Mouse (Mus musculus) CH12F3 (cell line): ENCODE data around the gene Secisbp2.
"Not testable (repeated sequence)": the region's sequence is repeated elsewhere in the genome, so short reads cannot be mapped to it uniquely, and the experiment has no call there.

ENCODE experiments used
- in situ Hi-C: fragments of 300-500 bp; cut with MboI; formaldehyde crosslinking; loops from 2 replicates; pipeline ENCODE4 v1.14.3; 2020; ENCODE audit warnings: low sequenced_read_pairs

Secisbp2 gene

DNA sequence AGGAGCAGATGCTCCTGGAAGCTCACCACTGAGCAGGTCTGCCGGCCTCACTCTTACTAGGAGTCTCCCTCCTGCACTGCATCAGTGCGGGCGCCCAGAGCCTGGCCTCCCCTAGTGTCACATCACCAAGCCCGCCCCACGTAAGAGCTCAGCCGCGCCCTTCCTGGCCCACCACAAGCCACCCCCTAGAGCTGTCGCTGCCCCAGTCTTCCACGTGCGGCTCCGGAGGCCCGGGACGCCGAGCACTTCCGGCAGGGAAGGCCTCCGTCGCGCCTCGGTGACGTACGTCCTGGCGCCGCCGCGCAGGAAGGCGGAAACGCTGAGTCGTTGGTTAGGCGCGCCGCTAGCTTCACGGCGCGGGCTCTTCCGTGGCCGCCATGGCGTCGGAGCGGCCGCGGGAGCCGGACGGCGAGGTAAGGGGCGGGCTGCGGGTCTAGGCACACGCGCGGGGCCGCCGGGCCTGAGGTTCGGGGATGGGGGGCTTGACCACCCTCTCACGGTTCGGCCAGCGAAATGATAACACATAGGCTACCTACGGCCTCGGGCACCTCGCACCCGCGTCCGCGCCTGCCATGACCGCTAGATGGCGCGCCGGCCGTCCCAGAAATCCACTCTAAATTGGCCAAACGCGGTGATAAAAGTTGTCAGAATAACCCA lies at the start of gene Secisbp2:
Secisbp2 (plus strand) TSS at position 290 of the 657 bp plus-strand sequence.
- in situ Hi-C loops: no loop called here

DNA sequence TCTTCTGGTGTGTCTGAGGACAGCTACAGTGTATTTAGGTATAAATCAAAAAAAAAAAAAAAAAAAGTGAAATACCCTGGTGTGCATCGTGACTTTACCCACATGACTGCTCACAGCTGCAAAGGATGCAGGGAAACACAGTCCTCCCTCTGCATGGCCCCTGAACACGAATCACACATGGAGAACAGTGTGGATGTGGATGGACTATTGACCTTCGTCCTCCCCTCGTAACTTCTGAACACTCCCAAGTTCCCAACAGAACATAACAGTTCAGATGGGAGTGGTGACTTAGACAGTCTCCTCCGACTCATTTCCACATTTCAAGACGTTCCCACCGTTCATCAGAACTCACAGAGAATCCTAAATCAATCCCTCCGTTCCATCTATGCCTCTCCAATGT lies 48.7 kb upstream of the Secisbp2 start:
- in situ Hi-C loops: loop anchor here (25.0 kb wide), 1 partner anchor 640 kb away; no protein-coding TSS in a partner anchor

DNA sequence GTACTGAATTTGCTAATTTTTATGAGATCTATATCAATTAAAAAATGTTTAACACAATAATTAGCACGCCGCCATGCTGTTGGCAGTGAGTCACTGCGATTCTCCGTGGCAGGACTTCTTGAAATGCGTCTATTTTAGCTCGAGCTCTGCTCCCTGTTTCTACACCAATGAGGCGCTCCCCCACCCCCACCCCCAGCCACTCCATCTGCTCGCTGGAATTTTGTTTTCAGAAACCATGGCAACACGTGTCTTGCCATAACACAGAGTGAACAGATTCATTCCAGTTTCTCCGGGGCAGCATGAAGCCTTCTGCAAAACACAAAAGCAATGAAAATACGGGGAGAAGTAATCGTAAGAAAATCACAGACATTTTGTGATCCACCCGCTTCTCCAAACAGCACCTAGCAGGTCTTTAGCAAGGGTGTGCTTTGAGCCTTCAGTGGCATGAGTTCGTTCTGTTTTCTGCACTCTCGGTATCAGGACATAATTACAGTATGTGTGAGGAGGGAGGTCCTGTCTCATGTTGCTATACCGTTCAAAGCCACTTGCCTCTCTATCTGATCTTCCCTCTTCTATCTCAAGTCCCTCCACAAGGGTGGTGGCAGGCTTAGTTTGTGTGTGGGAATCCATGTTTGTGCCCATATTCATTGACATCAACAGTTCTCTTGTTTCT lies 48.1 kb upstream of the Secisbp2 start:
- in situ Hi-C loops: loop anchor here (25.0 kb wide), 1 partner anchor 641 kb away; no protein-coding TSS in a partner anchor

DNA sequence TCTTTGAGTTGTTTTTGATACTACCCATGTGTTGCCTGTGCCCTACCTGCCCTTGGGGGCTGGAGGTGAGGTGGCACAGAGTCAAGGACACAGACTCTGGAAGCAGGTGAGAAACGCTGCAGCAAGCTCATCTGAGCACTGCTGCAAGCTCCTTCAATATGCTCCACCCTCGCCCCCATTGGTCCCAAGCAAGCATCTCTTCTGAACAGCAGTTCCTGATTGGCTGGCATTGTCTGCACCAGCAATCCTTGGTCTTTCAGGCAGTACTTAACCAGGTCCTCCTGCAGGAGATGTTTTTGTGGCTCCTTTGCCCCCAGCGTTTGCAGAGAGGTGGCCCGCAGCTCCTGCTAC lies 47.6 kb upstream of the Secisbp2 start:
- in situ Hi-C loops: loop anchor here (25.0 kb wide), 1 partner anchor 642 kb away; no protein-coding TSS in a partner anchor

DNA sequence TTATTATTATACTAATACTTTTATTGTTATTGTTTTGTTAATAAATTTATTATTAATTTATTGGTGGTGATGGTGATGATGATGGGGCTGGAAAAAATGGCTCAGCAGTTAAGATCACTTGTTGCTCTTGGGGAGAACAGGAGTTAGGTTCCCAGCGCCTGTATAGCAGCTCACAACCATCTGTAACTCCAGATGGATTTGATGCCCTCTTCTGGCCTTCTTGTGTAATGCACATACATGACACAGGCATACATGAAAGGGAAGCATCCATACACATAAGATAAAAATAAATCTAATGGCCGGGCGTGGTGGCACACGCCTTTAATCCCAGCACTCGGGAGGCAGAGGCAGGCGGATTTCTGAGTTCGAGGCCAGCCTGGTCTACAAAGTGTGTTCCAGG lies 42.3 kb upstream of the Secisbp2 start:
- in situ Hi-C loops: loop anchor here (25.0 kb wide), 1 partner anchor 647 kb away; no protein-coding TSS in a partner anchor

DNA sequence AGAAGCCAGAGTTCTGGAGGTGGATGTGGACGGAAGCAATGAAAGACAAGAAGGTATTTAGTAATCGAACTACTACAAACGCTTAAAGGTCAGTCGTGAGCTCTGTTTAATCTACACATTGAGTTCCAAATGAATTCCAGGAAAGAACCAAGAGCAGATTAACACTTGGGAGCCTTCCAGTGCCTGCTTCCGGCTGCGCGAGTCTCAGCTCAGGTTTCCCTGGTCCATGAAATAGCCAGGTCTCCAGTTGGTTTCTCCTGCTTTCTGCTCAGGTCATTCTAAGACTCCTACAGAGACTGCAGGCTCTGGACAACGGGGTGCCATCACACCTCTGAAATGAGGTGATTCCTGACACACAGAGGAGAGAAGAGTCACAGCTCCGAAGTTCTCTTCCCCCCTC lies 40.4 kb upstream of the Secisbp2 start:
- in situ Hi-C loops: loop anchor here (25.0 kb wide), 1 partner anchor 649 kb away; no protein-coding TSS in a partner anchor

DNA sequence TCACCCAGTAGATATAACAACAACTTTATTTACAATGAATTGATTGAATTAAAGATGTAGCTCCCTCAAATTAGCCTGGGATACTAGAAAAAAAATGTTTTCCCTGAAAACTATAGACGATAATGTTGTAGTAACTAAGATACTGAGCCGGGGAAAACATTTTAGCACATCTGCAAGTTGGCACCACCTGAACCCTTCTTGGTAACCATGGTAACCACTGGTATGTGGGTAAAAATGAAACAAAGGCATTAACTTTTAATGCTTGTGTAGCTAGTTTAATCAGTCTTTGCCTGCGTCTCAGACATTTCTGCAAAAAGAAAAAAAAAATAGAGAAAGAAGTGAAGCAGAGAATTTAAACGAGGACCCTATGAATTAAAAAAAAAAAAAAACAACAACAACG lies 40.0 kb upstream of the Secisbp2 start:
- in situ Hi-C loops: loop anchor here (25.0 kb wide), 1 partner anchor 649 kb away; no protein-coding TSS in a partner anchor

DNA sequence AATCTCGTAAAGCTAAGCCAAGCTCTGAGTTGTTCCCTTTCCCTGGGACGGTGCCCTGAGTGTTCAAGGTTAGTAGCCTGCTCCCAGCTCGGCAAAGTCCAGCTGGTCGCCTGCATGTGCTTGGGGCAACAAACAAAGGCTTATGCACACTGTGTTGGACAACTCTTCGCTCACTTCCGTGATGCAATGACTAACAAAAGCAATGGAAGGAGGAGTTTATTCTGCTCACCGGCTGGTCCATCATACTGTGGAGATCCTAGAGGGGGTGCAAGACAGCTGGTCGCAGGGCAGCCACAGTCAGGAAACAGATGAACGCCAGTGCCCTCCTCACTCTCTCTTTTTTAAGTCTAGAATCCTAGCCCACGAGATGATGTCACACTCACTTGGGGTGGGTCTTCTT lies 35.7 kb upstream of the Secisbp2 start:
- in situ Hi-C loops: loop anchor here (25.0 kb wide), 1 partner anchor 654 kb away; no protein-coding TSS in a partner anchor

DNA sequence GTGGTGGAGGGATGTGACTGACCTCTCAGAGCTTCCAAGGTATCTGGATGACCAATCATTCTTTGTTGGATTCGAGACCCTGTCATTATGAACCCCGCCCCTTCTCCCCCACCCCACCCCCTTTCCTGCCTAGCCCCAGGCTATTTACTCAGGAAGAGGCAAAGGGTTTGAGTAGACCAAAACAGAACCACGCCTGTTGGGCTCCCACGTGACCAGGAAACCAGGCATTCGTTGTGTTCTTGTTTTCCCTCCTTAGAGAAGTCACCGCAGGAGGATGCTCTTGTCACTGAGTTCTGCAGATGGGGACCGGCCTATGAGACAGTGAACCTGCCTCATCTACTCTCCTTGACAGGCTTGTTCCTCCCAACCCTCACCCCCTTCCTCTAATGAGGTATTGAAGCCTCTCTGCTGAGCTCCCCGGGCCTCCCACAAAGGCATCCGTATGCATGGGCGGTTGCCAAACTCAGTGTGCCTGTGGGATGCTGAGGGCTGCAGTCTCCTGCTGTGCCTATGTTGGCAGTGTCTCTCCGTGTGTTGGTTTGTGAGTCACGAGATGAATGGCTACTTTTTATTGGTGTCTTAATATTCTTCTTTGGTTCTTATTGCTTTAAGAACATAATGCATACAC lies 35.0 kb upstream of the Secisbp2 start:
- in situ Hi-C loops: loop anchor here (25.0 kb wide), 1 partner anchor 654 kb away; no protein-coding TSS in a partner anchor

DNA sequence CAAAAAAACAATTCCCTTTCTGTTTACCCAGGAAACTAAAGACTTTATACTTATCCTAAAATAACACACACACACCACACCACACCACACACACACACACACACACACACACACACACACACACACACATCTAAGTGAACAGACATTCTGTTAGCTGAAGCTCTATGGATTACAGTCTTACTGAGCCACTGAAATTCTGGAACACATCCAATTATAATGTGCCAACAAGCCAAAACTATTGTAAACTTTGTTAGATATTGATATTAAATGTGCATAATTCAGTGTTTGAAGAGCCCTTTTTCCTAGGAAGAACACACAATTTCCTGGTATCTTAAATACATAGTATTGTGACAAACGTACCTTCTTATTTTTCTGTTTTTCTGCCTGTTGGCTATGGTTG lies 34.2 kb upstream of the Secisbp2 start:
- in situ Hi-C loops: loop anchor here (25.0 kb wide), 1 partner anchor 655 kb away; no protein-coding TSS in a partner anchor

DNA sequence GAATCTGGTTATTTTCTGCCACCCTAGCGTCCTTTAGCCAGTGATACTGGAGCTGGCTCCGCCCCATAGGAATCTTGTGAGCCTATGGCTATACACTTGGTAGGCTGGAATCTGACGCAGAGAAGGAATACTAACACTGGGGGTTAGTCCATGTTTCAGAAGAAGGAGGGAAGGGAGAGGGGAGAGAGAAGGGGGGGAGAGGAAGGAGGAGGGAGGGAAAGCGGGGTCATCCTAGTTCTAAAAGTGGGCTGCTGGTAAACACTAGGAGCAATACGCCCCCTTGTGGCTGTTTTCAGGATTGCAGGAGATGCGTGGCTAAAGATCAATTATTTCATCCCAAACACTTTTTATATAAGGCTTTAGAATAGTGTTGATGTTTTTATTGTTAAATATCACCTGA lies 33.6 kb upstream of the Secisbp2 start:
- in situ Hi-C loops: loop anchor here (25.0 kb wide), 1 partner anchor 656 kb away; no protein-coding TSS in a partner anchor

DNA sequence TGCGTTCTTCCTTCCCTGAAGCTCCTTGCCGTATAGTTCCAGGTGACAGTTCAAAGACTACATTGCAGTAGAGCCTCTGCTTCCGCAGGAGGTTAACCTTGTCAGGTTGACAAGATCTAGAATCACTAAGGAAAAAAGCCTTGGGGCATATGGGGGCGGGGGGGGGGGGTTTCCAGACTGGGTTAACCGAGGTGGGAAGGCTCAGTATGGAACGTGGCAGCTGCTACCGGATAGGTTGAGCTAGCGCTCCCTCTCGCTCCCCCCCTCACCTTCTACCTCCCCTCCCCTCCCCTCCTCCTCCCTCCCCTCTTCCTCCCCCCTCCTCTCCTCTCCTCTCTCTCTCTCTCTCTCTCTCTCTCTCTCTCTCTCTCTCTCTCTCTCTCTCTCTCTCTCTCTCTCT lies 32.9 kb upstream of the Secisbp2 start:
- in situ Hi-C loops: loop anchor here (25.0 kb wide), 1 partner anchor 656 kb away; no protein-coding TSS in a partner anchor

DNA sequence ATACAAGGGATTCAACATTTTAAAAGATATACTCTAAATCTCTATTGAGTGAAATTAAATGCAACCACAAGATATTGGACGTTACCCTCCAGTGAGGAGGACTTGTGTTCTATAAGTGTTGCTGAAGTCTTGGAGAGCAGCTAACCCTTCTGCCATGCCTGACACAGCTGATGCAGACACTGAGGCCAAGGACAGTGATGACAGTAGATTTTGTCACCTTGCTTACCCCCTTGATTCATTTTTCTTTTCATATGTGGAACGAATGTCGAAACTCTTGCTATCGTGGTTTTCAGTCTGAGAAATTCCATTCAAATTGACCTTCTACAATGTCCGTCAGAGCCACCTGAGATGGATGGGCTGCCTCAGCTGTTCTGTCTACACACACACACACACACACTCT lies 28.9 kb upstream of the Secisbp2 start:
- in situ Hi-C loops: loop anchor here (25.0 kb wide), 1 partner anchor 660 kb away; no protein-coding TSS in a partner anchor

DNA sequence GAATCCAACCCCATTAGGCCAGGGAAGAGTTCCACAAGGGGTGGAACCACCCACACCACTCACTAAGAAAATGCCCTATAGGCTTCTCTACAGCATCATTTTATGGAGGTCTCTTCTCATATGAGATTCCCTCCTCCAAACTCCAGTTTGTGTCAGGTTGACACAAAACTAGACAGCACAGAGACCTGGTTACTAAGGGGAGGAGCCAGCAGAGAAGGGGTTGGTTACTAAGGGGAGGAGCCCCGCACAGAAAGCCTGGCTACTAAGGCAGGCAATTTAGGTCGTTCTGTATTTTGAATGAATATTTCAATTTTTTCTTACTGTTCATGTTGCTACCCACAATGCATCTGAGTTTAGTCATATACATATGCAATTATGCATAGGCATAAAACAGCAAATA lies 27.8 kb upstream of the Secisbp2 start:
- in situ Hi-C loops: loop anchor here (25.0 kb wide), 1 partner anchor 661 kb away; no protein-coding TSS in a partner anchor

DNA sequence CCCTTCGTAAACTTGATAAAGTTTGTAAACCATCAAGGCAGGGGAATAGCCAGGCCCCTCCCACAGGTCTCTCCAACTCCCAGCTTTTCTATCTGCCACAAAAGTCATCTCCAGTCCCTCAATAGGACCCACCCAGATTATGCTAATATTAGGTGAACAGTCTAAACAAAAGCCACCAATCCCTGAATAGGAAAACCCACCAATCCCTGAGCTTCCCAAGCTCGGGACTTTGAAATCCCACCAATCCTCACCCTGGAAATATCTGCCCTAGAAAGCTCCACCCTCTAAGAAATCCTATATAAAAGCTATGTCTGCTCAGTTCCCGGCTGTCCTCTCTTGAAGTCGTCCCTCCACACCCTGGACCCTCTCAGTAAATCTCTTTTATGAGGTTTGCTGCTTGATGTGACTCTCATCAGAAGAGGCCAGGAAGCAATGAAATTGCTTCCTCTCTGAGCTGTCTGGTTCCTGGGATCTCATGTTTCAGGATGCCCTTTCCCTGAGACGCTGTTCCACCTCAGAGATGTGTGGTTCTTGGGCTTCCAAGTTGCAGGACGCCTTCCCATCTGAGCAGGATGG lies 23.1 kb upstream of the Secisbp2 start:
- in situ Hi-C loops: no loop called here

DNA sequence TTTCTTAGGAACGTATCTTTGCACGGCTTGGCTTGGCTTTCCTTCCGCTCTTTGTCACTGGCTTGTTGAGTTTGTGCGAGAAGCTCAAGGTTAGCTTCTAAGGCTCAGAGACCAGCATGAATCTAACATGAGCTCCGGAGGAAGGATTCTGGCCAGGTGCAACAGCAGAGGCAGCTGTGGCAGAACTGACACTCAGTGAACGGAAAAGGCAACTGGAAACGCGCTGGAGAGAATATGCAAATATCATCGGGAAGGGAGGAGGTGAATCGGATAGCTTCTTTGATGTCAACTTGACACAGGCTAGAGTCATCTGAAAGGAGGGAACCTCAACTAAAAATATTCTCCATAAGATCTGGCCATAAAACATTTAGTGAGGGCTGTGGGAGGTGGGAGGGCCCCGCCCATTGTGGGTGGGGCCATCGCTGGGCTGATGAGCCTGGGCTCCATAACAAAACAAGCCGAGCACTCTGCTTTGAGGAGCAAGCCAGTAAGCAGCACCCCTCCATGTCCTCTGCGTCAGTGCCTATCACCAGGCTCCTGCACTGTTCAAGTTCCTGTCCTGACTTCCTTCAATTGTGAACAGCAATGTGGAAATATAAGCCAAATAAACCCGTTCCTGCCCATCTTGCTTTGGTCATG lies 20.0 kb upstream of the Secisbp2 start:
- in situ Hi-C loops: no loop called here

DNA sequence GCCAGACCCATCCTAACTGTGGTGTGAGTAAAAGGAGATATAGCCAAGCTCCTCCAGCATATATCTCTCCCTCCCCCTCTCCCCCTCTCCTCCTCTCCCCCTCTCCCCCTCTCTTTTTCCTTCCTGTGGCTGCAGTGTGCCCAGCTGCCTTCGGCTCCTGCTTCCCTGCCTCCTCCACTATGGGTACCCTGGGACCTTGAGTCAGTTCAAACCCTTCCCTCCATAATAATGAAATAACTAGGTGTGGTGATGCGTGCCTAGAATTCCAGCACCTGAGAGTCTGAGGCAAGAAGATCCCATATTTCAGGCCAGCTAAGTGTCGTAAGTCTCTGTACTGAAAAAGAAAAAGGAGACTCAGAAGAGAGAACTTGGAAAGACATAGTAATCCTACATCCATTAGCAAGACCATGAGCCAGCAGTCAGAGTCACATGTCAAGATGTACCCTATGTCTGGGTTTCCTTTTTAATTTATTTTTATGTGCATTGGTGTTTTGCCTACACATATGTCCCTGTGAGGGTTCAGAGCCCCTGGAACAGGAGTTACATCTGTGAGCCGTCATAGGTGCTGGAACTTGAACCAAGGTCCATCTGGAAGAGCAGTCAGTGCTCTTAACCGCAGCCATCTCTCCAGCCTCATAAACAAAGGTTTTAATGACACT lies 18.8 kb upstream of the Secisbp2 start:
- in situ Hi-C loops: no loop called here

DNA sequence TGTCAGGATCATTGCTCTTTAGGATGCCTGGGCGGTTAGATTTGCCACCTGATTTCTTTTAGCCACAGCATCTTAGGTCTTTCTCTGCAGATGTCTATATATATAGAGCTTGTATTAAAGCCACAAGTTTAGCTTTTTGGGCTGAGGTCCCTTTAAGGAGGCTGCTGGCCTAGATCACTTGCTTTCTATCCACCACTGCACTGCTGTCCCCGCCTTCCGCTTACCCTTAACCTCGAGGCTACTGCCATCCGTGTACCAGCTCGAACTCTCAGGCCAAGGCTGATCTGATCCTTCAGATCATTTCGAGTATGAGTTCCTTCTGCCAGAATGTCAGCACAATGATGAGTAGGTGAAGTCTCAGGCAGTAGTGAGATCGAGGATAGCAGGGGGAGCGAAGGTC lies 16.1 kb upstream of the Secisbp2 start:
- in situ Hi-C loops: not testable (repeated sequence)

DNA sequence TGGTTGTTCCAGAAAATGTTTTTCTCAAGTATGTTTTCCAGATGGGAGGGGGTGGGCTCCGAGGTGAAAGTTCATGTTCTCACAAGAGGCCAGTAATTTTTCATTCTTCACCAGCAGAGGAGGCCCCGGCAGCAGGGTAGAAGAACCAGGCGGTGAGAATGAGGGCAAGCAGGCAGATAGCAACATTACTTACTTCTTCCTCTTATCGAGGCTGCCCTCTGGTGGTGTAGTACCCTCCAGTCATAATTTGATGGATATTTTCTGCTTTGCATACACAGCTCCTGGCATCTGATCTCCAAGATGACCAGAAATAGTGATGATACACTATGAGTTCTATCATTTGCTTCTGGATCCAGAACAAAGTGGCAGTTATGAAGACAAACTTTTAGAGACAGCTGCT lies 12.5 kb upstream of the Secisbp2 start:
- in situ Hi-C loops: no loop called here

DNA sequence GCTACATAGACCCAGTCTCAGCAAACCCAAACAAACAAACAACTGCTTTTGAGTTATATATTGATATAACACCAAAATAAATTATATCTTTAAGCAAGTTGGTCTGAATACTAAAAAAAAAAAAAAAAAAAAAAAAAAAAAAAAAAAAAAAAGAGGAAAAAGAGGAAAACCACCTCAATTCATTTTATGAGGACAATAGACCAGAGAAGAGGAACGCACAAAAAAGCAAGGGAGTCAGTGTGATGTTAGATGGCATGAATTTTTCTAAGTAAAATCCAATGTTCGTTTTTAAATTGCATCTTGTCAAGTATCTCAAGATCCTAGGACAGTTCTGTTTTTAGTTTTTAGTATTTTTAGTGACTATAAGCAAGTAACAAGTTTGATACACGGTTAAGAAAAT lies 10.1 kb upstream of the Secisbp2 start:
- in situ Hi-C loops: no loop called here
